Comparison of ENCODE assay signal across 19 mouse cellular contexts in the genomic region with DNA sequence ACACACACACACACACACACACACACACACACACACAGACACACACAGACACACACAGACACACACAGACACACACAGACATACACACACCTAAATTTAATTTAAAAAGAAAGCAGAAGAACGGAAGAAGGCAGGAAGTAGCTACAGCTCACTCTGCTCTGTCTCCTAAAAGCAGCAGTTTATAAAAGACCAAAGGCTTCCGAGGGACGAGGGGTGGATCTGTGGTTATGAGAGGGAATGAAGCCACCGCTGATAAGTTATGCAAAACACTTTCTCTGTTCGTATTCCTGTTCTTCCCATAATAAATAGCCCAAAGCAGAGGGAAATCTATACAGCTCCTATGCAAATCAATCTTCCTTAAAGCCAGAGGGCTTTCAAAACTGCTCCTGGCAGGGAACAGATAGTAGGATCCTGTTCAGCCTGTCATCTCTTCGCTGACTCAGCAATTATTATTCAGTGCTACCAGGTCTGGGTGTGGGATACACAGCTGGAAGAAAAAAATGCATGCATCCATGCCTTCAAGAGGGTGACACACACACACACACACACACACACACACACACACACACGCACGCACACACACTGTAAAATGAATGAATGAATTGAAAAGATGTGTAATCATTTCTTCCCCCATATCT. TPM values are rescaled to one million over a fixed set of nuclear protein-coding genes. Genes with fewer than 3 reads are reported as not detected.
DNase-seq lines count a peak whose midpoint lies in the region; ATAC-seq lines count a peak whose summit lies in the region.
"Had no signal": no experiment of that assay in that cellular context is flagged by ENCODE, and none has a peak within 500 bp of the region (broad histone marks: within the 10 kb centered on the region; RNA-seq: fewer than 3 reads in every experiment).

No protein-coding gene starts in this region.

- no peak overlapping the region for H3K4me3 ChIP-seq in heart, embryonic 16.5 days (ENCODE audit: low read length)
- H3K4me3 ChIP-seq in heart, embryonic 10.5 days = no peak overlapping the region
- H3K4me3 ChIP-seq: forebrain, embryonic 15.5 days; heart, embryonic 15.5 days; intestine, embryonic 15.5 days; limb, embryonic 12.5 days had no signal

- H3K27me3 ChIP-seq in heart, embryonic 16.5 days (ENCODE audit: control insufficient read depth, insufficient read depth, low read length) = no peaks in the 10 kb centered on the region
- no peaks in the 10 kb centered on the region for H3K27me3 ChIP-seq in heart, embryonic 10.5 days (ENCODE audit: insufficient read depth, poor library complexity, severe bottlenecking)
- H3K27me3 ChIP-seq: forebrain, embryonic 15.5 days; heart, embryonic 15.5 days; intestine, embryonic 15.5 days; limb, embryonic 12.5 days had no signal

- H3K36me3 ChIP-seq in heart, embryonic 16.5 days (ENCODE audit: control insufficient read depth, insufficient read depth) = no peaks in the 10 kb centered on the region
- H3K36me3 ChIP-seq in heart, embryonic 10.5 days = no peaks in the 10 kb centered on the region
- H3K36me3 ChIP-seq: forebrain, embryonic 15.5 days; heart, embryonic 15.5 days; intestine, embryonic 15.5 days; limb, embryonic 12.5 days had no signal

- no peaks in the 10 kb centered on the region for H3K9me3 ChIP-seq in heart, embryonic 16.5 days (replicated peaks; ENCODE audit: control insufficient read depth, low read length)
- no peaks in the 10 kb centered on the region for H3K9me3 ChIP-seq in heart, embryonic 10.5 days
- H3K9me3 ChIP-seq: forebrain, embryonic 15.5 days; heart, embryonic 15.5 days; intestine, embryonic 15.5 days; limb, embryonic 12.5 days had no signal

- ATAC-seq in heart, embryonic 16.5 days (replicated peaks; ENCODE audit: extremely low read depth, insufficient read depth, low FRiP score) = no peak
- peak; percentile 64 for ATAC-seq in inflammation-experienced regulatory T-cells, adult 6 months
- ATAC-seq: forebrain, embryonic 15.5 days; intestine, embryonic 15.5 days; Patski had no signal

- H3K4me1 ChIP-seq in heart, embryonic 16.5 days (ENCODE audit: control insufficient read depth, insufficient read depth, low read length) = no peaks in the 10 kb centered on the region
- no peaks in the 10 kb centered on the region for H3K4me1 ChIP-seq in heart, embryonic 10.5 days
- H3K4me1 ChIP-seq: forebrain, embryonic 15.5 days; heart, embryonic 15.5 days; intestine, embryonic 15.5 days; limb, embryonic 12.5 days had no signal

- WGBS in heart, embryonic 16.5 days = 62% methylated on average over 8 of the region's 8 CpGs
- 71% methylated on average over 8 of the region's 8 CpGs for WGBS in heart, embryonic 10.5 days

- H3K4me2 ChIP-seq in heart, embryonic 16.5 days (ENCODE audit: low read depth, low read length) = 0 out of 2 replicates have a peak overlapping the region, but pooled peaks have one; percentile 5
- H3K4me2 ChIP-seq: forebrain, embryonic 15.5 days; heart, embryonic 15.5 days; intestine, embryonic 15.5 days; limb, embryonic 12.5 days; lung, embryonic 14.5 days had no signal

- H3K9ac ChIP-seq in heart, embryonic 16.5 days (ENCODE audit: low read length) = no peak overlapping the region
- H3K9ac ChIP-seq: forebrain, embryonic 15.5 days; heart, embryonic 15.5 days; intestine, embryonic 15.5 days; limb, embryonic 12.5 days; lung, embryonic 14.5 days had no signal

- H3K27ac ChIP-seq in heart, embryonic 16.5 days (ENCODE audit: low read length) = no peak overlapping the region
- no peak overlapping the region for H3K27ac ChIP-seq in heart, embryonic 10.5 days
- H3K27ac ChIP-seq: forebrain, embryonic 15.5 days; heart, embryonic 15.5 days; intestine, embryonic 15.5 days; limb, embryonic 12.5 days had no signal

- no peak for DNase-seq in heart, embryonic 10.5 days (ENCODE audit: low spot score)
- peak; percentile 53 for DNase-seq in thymus, postnatal 0 days (ENCODE audit: low spot score)
- DNase-seq in thymus, adult 18-20 months = no peak
- DNase-seq in frontal cortex, adult 2 months (ENCODE audit: extremely low spot score in 1 of 2, low spot score in 1 of 2) = no peak
- DNase-seq in urinary bladder, postnatal 25 days (ENCODE audit: low spot score) = no peak
- no peak for DNase-seq in left cerebral cortex, adult 9 months (ENCODE audit: low spot score in 2 of 2)
- DNase-seq: adrenal gland, adult 2 months; cerebellum, postnatal 36 days; gastrocnemius, postnatal 25 days; kidney, postnatal 10 days; lung, embryonic 14.5 days; right cerebral cortex, postnatal 4 days had no signal

RNA-seq across cellular contexts. Expression of a gene that starts 7.9 kb away (rescaled TPM):
- polyA plus RNA-seq in heart, embryonic 16.5 days (2015; fragmentation: Nextera tagmentation; extraction: Ambion mirVana) = 6.6 and 13.5 TPM in 2 replicates
- 1.2 and 2.7 TPM in 2 replicates for polyA plus RNA-seq in heart, embryonic 10.5 days (2016; fragmentation: Nextera tagmentation; extraction: Ambion mirVana)
- polyA plus RNA-seq in thymus, postnatal 0 days (2015; fragmentation: Nextera tagmentation; extraction: Ambion mirVana) = 131 and 133 TPM in 2 replicates
- polyA plus RNA-seq in inflammation-experienced regulatory T-cells, adult 6 months (2017; shearing (Covaris generic)) = 10 to 100 TPM; 66.1 to 89.2 (median 85.7) TPM
- 3.1 and 4.4 TPM in 2 replicates for polyA plus RNA-seq in frontal cortex, adult 2 months (2012; rRNA removed)
- polyA plus RNA-seq: Patski had no signal

RNA-seq across cellular contexts. Expression of a gene that starts 37.6 kb away (rescaled TPM):
- polyA plus RNA-seq in heart, embryonic 16.5 days (2015; fragmentation: Nextera tagmentation; extraction: Ambion mirVana) = 47.8 TPM in 2 replicates
- polyA plus RNA-seq in heart, embryonic 10.5 days (2016; fragmentation: Nextera tagmentation; extraction: Ambion mirVana) = 44.4 and 46.8 TPM in 2 replicates
- 15.7 and 18.2 TPM in 2 replicates for polyA plus RNA-seq in thymus, postnatal 0 days (2015; fragmentation: Nextera tagmentation; extraction: Ambion mirVana)
- 1 to 10 TPM; 1.0 to 4.4 (median 3.6) TPM for polyA plus RNA-seq in inflammation-experienced regulatory T-cells, adult 6 months (2017; shearing (Covaris generic))
- polyA plus RNA-seq in frontal cortex, adult 2 months (2012; rRNA removed) = 7.9 and 10.0 TPM in 2 replicates

RNA-seq across cellular contexts. Expression of a gene that starts 38.6 kb away (rescaled TPM):
- 28.9 and 30.3 TPM in 2 replicates for polyA plus RNA-seq in heart, embryonic 16.5 days (2015; fragmentation: Nextera tagmentation; extraction: Ambion mirVana)
- polyA plus RNA-seq in heart, embryonic 10.5 days (2016; fragmentation: Nextera tagmentation; extraction: Ambion mirVana) = 25.2 and 28.6 TPM in 2 replicates
- polyA plus RNA-seq in thymus, postnatal 0 days (2015; fragmentation: Nextera tagmentation; extraction: Ambion mirVana) = 37.3 and 40.0 TPM in 2 replicates
- polyA plus RNA-seq in inflammation-experienced regulatory T-cells, adult 6 months (2017; shearing (Covaris generic)) = 10 to 100 TPM; 49.0 to 66.3 (median 56.5) TPM
- polyA plus RNA-seq in frontal cortex, adult 2 months (2012; rRNA removed) = 25.0 and 26.1 TPM in 2 replicates

RNA-seq across cellular contexts. Expression of a gene that starts 58.9 kb away (rescaled TPM):
- 3.5 and 6.3 TPM in 2 replicates for polyA plus RNA-seq in heart, embryonic 16.5 days (2015; fragmentation: Nextera tagmentation; extraction: Ambion mirVana)
- 0.46 and 5.3 TPM in 2 replicates for polyA plus RNA-seq in heart, embryonic 10.5 days (2016; fragmentation: Nextera tagmentation; extraction: Ambion mirVana)
- 5.0 and 5.4 TPM in 2 replicates for polyA plus RNA-seq in thymus, postnatal 0 days (2015; fragmentation: Nextera tagmentation; extraction: Ambion mirVana)
- polyA plus RNA-seq in inflammation-experienced regulatory T-cells, adult 6 months (2017; shearing (Covaris generic)) = 1 to 10 TPM; 1.0 to 3.6 (median 1.8) TPM
- polyA plus RNA-seq in frontal cortex, adult 2 months (2012; rRNA removed) = 0.18 and 1.6 TPM in 2 replicates
